Mouse (Mus musculus): ENCODE data around the gene Grik5.
A peak's percentile ranks its signal among the peaks of the same experiment; 100 is the strongest.

- TF ChIP-seq CTCF (IDR thresholded peaks at IDR 0.05) = peak; percentile 89
- TF ChIP-seq EP300 (IDR thresholded peaks at IDR 0.05) = no peak
Observed at GRCm38 (mm10) chr7:25030032-25030753, 42.0 kb downstream of the Grik5 start.
